In the genomic region with DNA sequence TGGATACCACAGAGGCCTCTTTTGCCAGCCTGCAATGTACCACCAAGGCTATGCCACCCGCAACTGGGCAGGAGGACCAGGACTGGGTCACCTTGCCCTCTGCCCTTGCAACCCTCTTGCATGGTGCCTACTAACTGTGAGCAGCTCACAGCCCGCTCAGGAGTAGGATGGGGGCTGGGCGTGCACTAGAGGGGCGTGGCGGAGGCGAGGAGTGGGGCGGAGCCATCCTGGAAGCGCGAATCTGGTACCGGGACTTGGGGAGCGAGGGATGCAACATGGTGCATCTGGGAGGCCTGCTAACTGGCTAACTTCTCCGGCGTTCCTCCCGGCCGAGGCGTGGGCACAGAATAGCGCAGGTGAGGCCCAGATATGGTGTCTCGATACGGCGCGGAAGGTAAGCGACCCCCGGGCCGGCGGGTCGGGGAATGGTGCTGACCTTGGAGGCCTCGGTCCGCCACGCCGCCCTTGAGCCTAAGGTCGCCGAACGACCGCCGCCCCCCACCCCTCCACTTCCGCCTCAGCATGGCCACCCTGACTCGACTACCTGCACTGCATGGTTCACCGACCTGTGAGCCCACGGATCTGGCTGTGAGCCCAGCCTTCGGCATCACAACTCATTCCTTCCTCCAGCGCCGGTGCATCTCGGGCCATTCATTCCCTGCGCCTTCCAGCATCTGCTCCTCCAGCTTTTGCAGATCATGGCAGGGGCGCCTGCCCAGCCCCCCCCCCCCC, we compare ENCODE assay signal across 1 mouse cellular context.
TF ChIP-seq lines count a peak whose summit lies in the region.

No protein-coding gene starts in this region.

TF ChIP-seq in CH12.LX, 34 proteins besides CTCF, POLR2A, EP300 and RAD21 (continued from another document):
- peak; percentile 52 for TF ChIP-seq HCFC1 (IDR thresholded peaks at IDR 0.05; ENCODE audit: low read depth, low read length)
